Mouse (Mus musculus) MEL (cell line): ENCODE measurements around the gene Rcl1. TPM values are rescaled to one million over a fixed set of nuclear protein-coding genes. Genes with fewer than 3 reads are reported as not detected.

Experiments
- DNase-seq: peaks from one replicate; pipeline ENCODE4 v3.0.0; 2011; ENCODE audit warnings: low read depth, low spot score
- H3K27ac ChIP-seq: 2 replicates; pipeline ENCODE4 v1.5.1; 2012; ENCODE audit warnings: low read depth, mild to moderate bottlenecking, control low read depth, low read length, moderate library complexity; ENCODE audit not compliant: control insufficient read depth
- H3K27me3 ChIP-seq, 2 experiments: fragments of 150-350 bp in 1 of 2; sonication (generic) in 1 of 2; 2 replicates each; pipeline ENCODE4 v1.6.1; 2012; ENCODE audit warnings: low read length in 2 of 2, mild to moderate bottlenecking in 2 of 2, improper control_type of control experiment in 1 of 2, moderate library complexity in 1 of 2; ENCODE audit not compliant: insufficient read depth in 2 of 2, control insufficient read depth in 1 of 2
- H3K36me3 ChIP-seq, 2 experiments: 2 replicates each; pipeline ENCODE4 v1.6.1; 2012 to 2014; ENCODE audit warnings: low read length in 2 of 2, improper control_type of control experiment in 1 of 2, inconsistent platforms in 1 of 2, mild to moderate bottlenecking in 1 of 2; ENCODE audit not compliant: insufficient read depth in 2 of 2, control insufficient read depth in 1 of 2
- H3K4me1 ChIP-seq, 2 experiments: fragments of 150-350 bp in 1 of 2; sonication (generic) in 1 of 2; 2 replicates each; pipeline ENCODE4 v1.6.1; 2012; ENCODE audit warnings: low read length in 2 of 2, improper control_type of control experiment in 1 of 2, mild to moderate bottlenecking in 1 of 2; ENCODE audit not compliant: insufficient read depth in 2 of 2, control insufficient read depth in 1 of 2
- H3K4me3 ChIP-seq, 2 experiments: fragments of 150-350 bp in 1 of 2; sonication (generic) in 1 of 2; 2 replicates each; pipeline ENCODE4 v1.5.1; 2012; ENCODE audit warnings: low read depth in 2 of 2, low read length in 2 of 2, mild to moderate bottlenecking in 2 of 2, moderate library complexity in 2 of 2, control low read depth in 1 of 2, improper control_type of control experiment in 1 of 2; ENCODE audit not compliant: control insufficient read depth in 1 of 2, insufficient read depth in 1 of 2
- H3K79me2 ChIP-seq: 2 replicates; pipeline ENCODE4 v1.6.1; 2012; ENCODE audit warnings: mild to moderate bottlenecking, low read length, moderate library complexity; ENCODE audit not compliant: control insufficient read depth, poor library complexity, insufficient read depth
- H3K9ac ChIP-seq: 2 replicates; pipeline ENCODE4 v1.6.1; 2012; ENCODE audit warnings: low read depth, mild to moderate bottlenecking, control low read depth, low read length, moderate library complexity; ENCODE audit not compliant: control insufficient read depth, poor library complexity, severe bottlenecking
- H3K9me3 ChIP-seq: fragments of 150-350 bp; sonication (generic); replicated peaks from 2 replicates; pipeline ENCODE4 v1.6.1; 2012; ENCODE audit warnings: mild to moderate bottlenecking, low read length, improper control_type of control experiment, moderate library complexity; ENCODE audit not compliant: insufficient read depth
- BHLHE40 ChIP-seq: IDR thresholded peaks from 2 replicates; pipeline ENCODE4 v1.6.1; 2012; ENCODE audit warnings: low read depth, mild to moderate bottlenecking, inconsistent platforms, low read length, improper control_type of control experiment, borderline replicate concordance
- CHD1 ChIP-seq: IDR thresholded peaks from 2 replicates; pipeline ENCODE4 v1.6.1; 2012; ENCODE audit warnings: low read depth, mild to moderate bottlenecking, inconsistent platforms, low read length, improper control_type of control experiment
- CHD2 ChIP-seq: IDR thresholded peaks from 2 replicates; pipeline ENCODE4 v1.6.1; 2011; ENCODE audit warnings: low read length, improper control_type of control experiment
- CTCF ChIP-seq, 3 experiments: IDR thresholded peaks in 2 of 3; conservative IDR thresholded peaks in 1 of 3; 2 replicates each; pipeline ENCODE4 v1.5.1; 2011 to 2012; ENCODE audit warnings: low read length in 3 of 3, low read depth in 2 of 3, mild to moderate bottlenecking in 2 of 3, improper control_type of control experiment in 1 of 3, inconsistent platforms in 1 of 3, mixed read lengths in 1 of 3, moderate library complexity in 1 of 3; ENCODE audit not compliant: control insufficient read depth in 1 of 3, insufficient read depth in 1 of 3, poor library complexity in 1 of 3, severe bottlenecking in 1 of 3
- E2F4 ChIP-seq: IDR thresholded peaks from 2 replicates; pipeline ENCODE4 v1.6.1; 2011; ENCODE audit warnings: low read depth, low read length, improper control_type of control experiment, borderline replicate concordance
- ELF1 ChIP-seq: IDR thresholded peaks from 2 replicates; pipeline ENCODE4 v1.6.1; 2014; ENCODE audit warnings: low read depth, mild to moderate bottlenecking, inconsistent platforms, low read length, improper control_type of control experiment, moderate library complexity
- EP300 ChIP-seq, 2 experiments: IDR thresholded peaks; 2 replicates each; pipeline ENCODE4 v1.6.1; 2011; ENCODE audit warnings: improper control_type of control experiment in 2 of 2, low read length in 2 of 2, low read depth in 1 of 2, mild to moderate bottlenecking in 1 of 2
- ETS1 ChIP-seq: IDR thresholded peaks from 2 replicates; pipeline ENCODE4 v1.6.1; 2012; ENCODE audit warnings: low read depth, mild to moderate bottlenecking, inconsistent platforms, low read length, improper control_type of control experiment, moderate library complexity
- GABPA ChIP-seq: IDR thresholded peaks from 2 replicates; pipeline ENCODE4 v1.6.1; 2012; ENCODE audit warnings: low read depth, mild to moderate bottlenecking, inconsistent platforms, low read length, improper control_type of control experiment, moderate library complexity
- GATA1 ChIP-seq: IDR thresholded peaks from 2 replicates; pipeline ENCODE4 v1.6.1; 2011; ENCODE audit warnings: low read depth, low read length, improper control_type of control experiment
- KAT2A ChIP-seq: conservative IDR thresholded peaks from 2 replicates; pipeline ENCODE4 v1.6.1; 2012; ENCODE audit warnings: low read depth, low read length, improper control_type of control experiment, inconsistent platforms
- MAFK ChIP-seq: IDR thresholded peaks from 2 replicates; pipeline ENCODE4 v1.6.1; 2011; ENCODE audit warnings: low read depth, mild to moderate bottlenecking, low read length, improper control_type of control experiment, borderline replicate concordance
- MAX ChIP-seq: IDR thresholded peaks from 2 replicates; pipeline ENCODE4 v1.6.1; 2011; ENCODE audit warnings: low read length, improper control_type of control experiment
- MEF2A ChIP-seq: IDR thresholded peaks from 2 replicates; pipeline ENCODE4 v1.6.1; 2014; ENCODE audit warnings: low read depth, mild to moderate bottlenecking, inconsistent platforms, low read length, improper control_type of control experiment; ENCODE audit not compliant: poor library complexity, insufficient replicate concordance, severe bottlenecking; ENCODE audit errors: extremely low read depth
- MYB ChIP-seq: IDR thresholded peaks from 2 replicates; pipeline ENCODE4 v1.6.1; 2011; ENCODE audit warnings: mild to moderate bottlenecking, low read depth, low read length, improper control_type of control experiment
- MYC ChIP-seq: IDR thresholded peaks from 2 replicates; pipeline ENCODE4 v1.6.1; 2011; ENCODE audit warnings: low read depth, mild to moderate bottlenecking, low read length, improper control_type of control experiment, moderate library complexity
- NELFE ChIP-seq: IDR thresholded peaks from 2 replicates; pipeline ENCODE4 v1.6.1; 2011; ENCODE audit warnings: low read depth, low read length, improper control_type of control experiment
- NRF1 ChIP-seq: IDR thresholded peaks from 2 replicates; pipeline ENCODE4 v1.6.1; 2014; ENCODE audit warnings: low read depth, mild to moderate bottlenecking, inconsistent platforms, low read length, improper control_type of control experiment, moderate library complexity; ENCODE audit not compliant: poor library complexity, insufficient read depth, severe bottlenecking
- POLR2AphosphoS2 ChIP-seq: IDR thresholded peaks from 2 replicates; pipeline ENCODE4 v1.6.1; 2011; ENCODE audit warnings: low read length, improper control_type of control experiment
- POLR2AphosphoS5 ChIP-seq: IDR thresholded peaks from 2 replicates; pipeline ENCODE4 v1.6.1; 2012; ENCODE audit warnings: low read depth, borderline replicate concordance, mild to moderate bottlenecking, inconsistent platforms, low read length, moderate library complexity, mixed read lengths
- RAD21 ChIP-seq: IDR thresholded peaks from 2 replicates; pipeline ENCODE4 v1.6.1; 2011; ENCODE audit warnings: mild to moderate bottlenecking, low read depth, low read length, improper control_type of control experiment
- SIN3A ChIP-seq: IDR thresholded peaks from 2 replicates; pipeline ENCODE4 v1.6.1; 2012; ENCODE audit warnings: low read length, improper control_type of control experiment, inconsistent platforms
- SMC3 ChIP-seq: IDR thresholded peaks from 2 replicates; pipeline ENCODE4 v1.6.1; 2011; ENCODE audit warnings: low read depth, low read length, improper control_type of control experiment
- TBP ChIP-seq: IDR thresholded peaks from 2 replicates; pipeline ENCODE4 v1.8.0; 2011; ENCODE audit warnings: low read depth, low read length, improper control_type of control experiment
- UBTF ChIP-seq: IDR thresholded peaks from 2 replicates; pipeline ENCODE4 v1.6.1; 2012; ENCODE audit warnings: low read depth, mild to moderate bottlenecking, inconsistent platforms, low read length, improper control_type of control experiment, moderate library complexity, borderline replicate concordance; ENCODE audit not compliant: insufficient read depth
- USF1 ChIP-seq: IDR thresholded peaks from 2 replicates; pipeline ENCODE4 v1.6.1; 2014; ENCODE audit warnings: low read depth, mild to moderate bottlenecking, inconsistent platforms, low read length, improper control_type of control experiment, moderate library complexity
- USF2 ChIP-seq, 2 experiments: IDR thresholded peaks; 2 replicates each; pipeline ENCODE4 v1.6.1; 2011 to 2012; ENCODE audit warnings: improper control_type of control experiment in 2 of 2, low read length in 2 of 2, borderline replicate concordance in 1 of 2, inconsistent platforms in 1 of 2, low read depth in 1 of 2, mild to moderate bottlenecking in 1 of 2; ENCODE audit not compliant: insufficient read depth in 1 of 2
- ZKSCAN1 ChIP-seq: IDR thresholded peaks from 2 replicates; pipeline ENCODE4 v1.6.1; 2012; ENCODE audit warnings: low read depth, mild to moderate bottlenecking, inconsistent platforms, low read length, improper control_type of control experiment, moderate library complexity
- ZMIZ1 ChIP-seq: IDR thresholded peaks from 2 replicates; pipeline ENCODE4 v1.6.1; 2012; ENCODE audit warnings: low read depth, mild to moderate bottlenecking, inconsistent platforms, low read length, improper control_type of control experiment, moderate library complexity
- polyA plus RNA-seq, 2 experiments: library from polyadenylated mRNA; stranded (reverse) in 1 of 2; unstranded in 1 of 2; fragments of >175 nt in 1 of 2; fragments of >200 nt in 1 of 2; gene quantifications; 2 replicates each; pipeline versions ENCODE4 v1.2.1 to v1.2.4; 2012; ENCODE audit warnings: low replicate concordance in 2 of 2, low read depth in 1 of 2; ENCODE audit not compliant: insufficient read length in 2 of 2, insufficient read depth in 1 of 2, missing spikeins in 1 of 2
- total RNA-seq: library from RNA; depleted of rRNA; stranded (reverse); fragments of 300-350 nt; gene quantifications from 2 replicates; pipeline ENCODE4 v1.2.3, GENCODE M21; 2012

The Rcl1 gene
- total and polyA plus RNA-seq, 3 experiments: 86.4 to 122 TPM; not detected in 1

DNA sequence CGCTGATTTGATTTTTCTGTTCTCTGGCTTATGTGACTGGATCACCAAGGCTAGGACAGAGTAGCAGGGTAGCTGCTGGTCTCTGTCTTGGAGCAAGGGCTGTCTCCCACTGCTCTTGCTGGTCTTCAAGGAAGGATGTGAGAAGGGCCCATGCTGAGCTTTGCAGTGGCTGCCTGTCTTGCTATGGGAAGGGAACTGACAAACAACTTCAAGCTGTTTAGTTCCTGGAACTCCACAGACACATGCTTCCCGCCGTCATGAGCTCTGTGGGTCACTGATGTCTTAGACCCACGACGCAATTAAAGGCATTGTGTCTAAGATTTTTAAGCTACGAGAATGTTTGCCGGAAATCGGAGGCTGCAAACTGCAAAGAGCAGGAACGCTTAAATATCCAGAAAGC is 45.6 kb downstream of the Rcl1 start:
- H3K79me2 ChIP-seq: no peaks in the 10 kb centered on the region
- H3K27ac ChIP-seq: no peak overlapping the region
- no peaks in the 10 kb centered on the region for H3K9me3 ChIP-seq
- H3K4me3 ChIP-seq: no peak overlapping the region
- no peak for TF ChIP-seq KAT2A
- TF ChIP-seq SIN3A: no peak
- TF ChIP-seq CHD2: no peak
- no peak for TF ChIP-seq ETS1
- no peak for TF ChIP-seq USF2 (IDR thresholded peaks at IDR 0.05; ENCODE audit: borderline replicate concordance in 1 of 2, insufficient read depth in 1 of 2, low read depth in 1 of 2, low read length in 2 of 2)
- TF ChIP-seq POLR2AphosphoS5: no peak
- TF ChIP-seq E2F4: no peak
- TF ChIP-seq GABPA: no peak
- no peak for TF ChIP-seq MAX
- no peak for TF ChIP-seq UBTF
- TF ChIP-seq POLR2AphosphoS2: no peak
- TF ChIP-seq ELF1: no peak
- TF ChIP-seq BHLHE40: no peak
- no peak for TF ChIP-seq NRF1
- no peak for TF ChIP-seq EP300 (IDR thresholded peaks at IDR 0.05; ENCODE audit: low read depth in 1 of 2, low read length in 2 of 2)
- no peak for TF ChIP-seq USF1
- no peak for TF ChIP-seq RAD21
- H3K36me3 ChIP-seq: peaks cover 0 to 2% of the 10 kb centered on the region in 2 experiments; a peak in 2 of 4 replicates
- H3K27me3 ChIP-seq: no peaks in the 10 kb centered on the region
- DNase-seq: no peak
- no peaks in the 10 kb centered on the region for H3K4me1 ChIP-seq
- no peak overlapping the region for H3K9ac ChIP-seq

DNA sequence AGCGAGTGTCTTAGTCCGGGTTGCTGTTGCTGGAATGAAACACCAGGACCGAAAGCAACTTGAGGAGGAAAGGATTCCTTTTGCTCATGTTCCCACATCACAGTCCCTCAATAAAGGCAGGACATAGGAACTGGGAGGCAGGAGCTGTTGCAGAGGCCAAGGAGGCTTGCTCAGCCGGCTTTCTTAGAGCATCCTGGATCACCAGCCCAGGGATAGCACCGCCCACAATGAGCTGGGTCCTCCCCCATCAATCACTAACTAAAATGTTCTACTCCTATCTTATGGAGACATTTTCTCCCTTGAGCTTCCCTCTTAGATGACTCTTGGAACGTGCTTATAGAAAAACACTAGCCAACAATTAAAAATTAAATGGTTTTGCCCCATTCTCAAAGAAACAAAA is 48.4 kb downstream of the Rcl1 start:
- no peaks in the 10 kb centered on the region for H3K9me3 ChIP-seq
- H3K9ac ChIP-seq: no peak overlapping the region
- H3K27me3 ChIP-seq: no peaks in the 10 kb centered on the region
- no peaks in the 10 kb centered on the region for H3K4me1 ChIP-seq
- H3K27ac ChIP-seq: no peak overlapping the region
- no peak for DNase-seq
- H3K4me3 ChIP-seq: no peak overlapping the region
- H3K79me2 ChIP-seq: no peaks in the 10 kb centered on the region
- H3K36me3 ChIP-seq: no peaks in the 10 kb centered on the region; a peak in 1 of 4 replicates
- TF ChIP-seq CTCF (IDR thresholded peaks at IDR 0.05 in 2 of 3, conservative IDR thresholded peaks at IDR 0.05 in 1 of 3; ENCODE audit: control insufficient read depth in 1 of 3, insufficient read depth in 1 of 3, low read depth in 2 of 3, low read length in 3 of 3, poor library complexity in 1 of 3, severe bottlenecking in 1 of 3) (no peak), MEF2A (no peak), ELF1 (no peak), ETS1 (no peak), TBP (no peak), MAFK (no peak), POLR2AphosphoS2 (no peak), GATA1 (no peak), MYB (no peak), SMC3 (no peak), RAD21 (no peak), NRF1 (no peak), ZMIZ1 (no peak), MAX (no peak), ZKSCAN1 (no peak), NELFE (no peak), CHD1 (no peak), MYC (no peak)
